Mouse (Mus musculus) liver, postnatal 0 days (tissue): ENCODE data around the gene Ctss. TPM values are rescaled to one million over a fixed set of nuclear protein-coding genes. Genes with fewer than 3 reads are reported as not detected.

ENCODE experiments used
- ATAC-seq: fragments of 200-750 bp; cut with Nextera tagmentation; 2 replicates; pipeline ENCODE4 v1.8.0; 2017; ENCODE audit warnings: mild to moderate bottlenecking, moderate library complexity
- DNase-seq: peaks from one replicate; pipeline ENCODE4 v3.0.0-alpha.2; 2016
- H3K27ac ChIP-seq: fragments of 300-500 bp; sonication (generic); 2 replicates; pipeline ENCODE4 v1.5.1; 2014; ENCODE audit warnings: antibody characterized with exemption, moderate library complexity, mild to moderate bottlenecking, low read depth
- H3K27me3 ChIP-seq: fragments of 300-500 bp; sonication (generic); 2 replicates; pipeline ENCODE4 v1.6.1; 2014; ENCODE audit warnings: low read length, control low read depth, mixed read lengths; ENCODE audit not compliant: insufficient read depth
- H3K36me3 ChIP-seq: fragments of 300-500 bp; sonication (generic); replicated peaks from 2 replicates; pipeline ENCODE4 v1.6.1; 2014; ENCODE audit warnings: mild to moderate bottlenecking, control low read depth, low read length, moderate library complexity, mixed read lengths; ENCODE audit not compliant: insufficient read depth
- H3K4me1 ChIP-seq: fragments of 300-500 bp; sonication (generic); 2 replicates; pipeline ENCODE4 v1.6.1; 2014; ENCODE audit warnings: antibody characterized with exemption, mild to moderate bottlenecking, control low read depth; ENCODE audit not compliant: insufficient read depth
- H3K4me2 ChIP-seq: fragments of 300-500 bp; sonication (generic); 2 replicates; pipeline ENCODE4 v1.6.1; 2014; ENCODE audit warnings: low read depth, mild to moderate bottlenecking, low read length, moderate library complexity, mixed read lengths
- H3K4me3 ChIP-seq: fragments of 300-500 bp; sonication (generic); 2 replicates; pipeline ENCODE4 v1.5.1; 2014; ENCODE audit warnings: low read depth, low read length
- H3K9ac ChIP-seq: fragments of 300-500 bp; sonication (generic); replicated peaks from 2 replicates; pipeline ENCODE4 v1.6.1; 2014; ENCODE audit warnings: mild to moderate bottlenecking, moderate library complexity
- H3K9me3 ChIP-seq: fragments of 300-500 bp; sonication (generic); 2 replicates; pipeline ENCODE4 v1.6.1; 2016; ENCODE audit warnings: mild to moderate bottlenecking, control low read depth, low read length, mixed read lengths
- CTCF ChIP-seq: sonication (generic); IDR thresholded peaks from 2 replicates; pipeline ENCODE4 v1.5.1; 2016; ENCODE audit warnings: antibody characterized with exemption, low read depth
- EP300 ChIP-seq: IDR thresholded peaks from 2 replicates; pipeline ENCODE4 v1.6.1; 2016; ENCODE audit warnings: antibody characterized with exemption, low read depth, mild to moderate bottlenecking
- WGBS: fragments of 180-500 bp; shearing (Covaris S2); extraction: QIAGEN DNeasy Blood & Tissue Kit; methylation state at CpG from one replicate; pipeline ENCODE4 v1.1.7; 2014; ENCODE audit not compliant: insufficient replicate concordance; 5-methylcytosine and 5-hydroxymethylcytosine counted together
- polyA plus RNA-seq: library from polyadenylated mRNA; unstranded; fragments of >200 nt; fragmentation: Nextera tagmentation; extraction: Ambion mirVana; gene quantifications from 2 replicates; pipeline ENCODE4 v1.2.1, GENCODE M21; 2015

The Ctss gene
- polyA plus RNA-seq, 1 experiment from 2014 or later, result 92.8 TPM

DNA sequence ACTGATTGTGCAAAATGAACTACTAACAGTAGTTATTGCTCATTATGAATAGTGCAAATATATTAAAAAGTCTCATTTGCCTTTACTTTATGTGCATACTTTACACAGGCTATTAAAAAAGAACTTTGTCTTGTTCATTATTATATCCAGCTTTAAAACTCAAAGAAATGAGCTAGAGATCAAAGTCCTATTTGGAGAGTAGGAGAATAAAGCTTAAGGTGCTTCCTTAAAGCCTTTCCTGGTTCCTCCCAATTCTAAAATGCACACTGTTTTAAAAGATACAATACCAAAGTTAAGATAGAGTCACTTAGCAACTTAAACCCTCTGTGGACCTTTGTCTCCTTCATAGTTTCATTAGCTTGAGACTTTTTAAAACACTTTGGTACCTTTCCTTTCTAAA, 72.1 kb downstream of the Ctss start:
- ATAC-seq (no peak), DNase-seq (no peak)
- no peaks in the 10 kb centered on the region for H3K27me3 ChIP-seq
- no peak overlapping the region for H3K4me2 ChIP-seq
- no peak overlapping the region for H3K27ac ChIP-seq
- no peak overlapping the region for H3K9ac ChIP-seq
- H3K4me1 ChIP-seq, result no peaks in the 10 kb centered on the region
- H3K4me3 ChIP-seq, result no peak overlapping the region
- no peaks in the 10 kb centered on the region for H3K9me3 ChIP-seq
- peaks cover 26% of the 10 kb centered on the region for H3K36me3 ChIP-seq
- TF ChIP-seq EP300, result no peak
- TF ChIP-seq CTCF, result no peak

DNA sequence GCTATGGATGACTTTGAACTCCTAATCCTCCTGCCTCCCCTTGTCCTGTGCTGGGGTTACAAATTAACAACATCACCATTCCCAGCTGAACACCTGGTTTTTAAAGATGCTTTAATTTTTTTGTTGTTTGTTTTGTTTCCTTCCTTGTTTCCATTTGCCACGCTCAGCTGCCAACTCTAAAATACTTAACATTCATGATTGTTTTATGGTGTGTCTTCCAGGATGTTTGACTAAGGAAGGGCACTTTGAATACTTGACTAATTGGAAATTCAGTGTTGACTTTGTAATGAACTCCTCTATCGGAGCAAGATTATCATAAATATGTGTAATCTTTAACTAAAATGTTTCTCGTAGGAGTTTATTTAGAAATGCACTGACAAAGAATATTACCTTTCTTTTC, 74.7 kb downstream of the Ctss start:
- ATAC-seq (no peak), DNase-seq (no peak)
- Histone ChIP-seq H3K4me3 (no peak overlapping the region), H3K27me3 (no peaks in the 10 kb centered on the region), H3K36me3 (peaks cover 18% of the 10 kb centered on the region; the same call in 1 of the 2 replicates), H3K27ac (no peak overlapping the region), H3K4me2 (no peak overlapping the region), H3K9me3 (no peaks in the 10 kb centered on the region), H3K4me1 (no peaks in the 10 kb centered on the region), H3K9ac (no peak overlapping the region)
- 78% methylated on average over 3 of the region's 3 CpGs for WGBS
- TF ChIP-seq CTCF (no peak), EP300 (no peak)

Other genes with a start within 250 kb of the Ctss start
- 41.4 and 42.8 TPM in 2 replicates for gene Mindy1, start 245.4 kb upstream of the Ctss start, polyA plus RNA-seq
- gene Prune1, start 244.7 kb upstream of the Ctss start, polyA plus RNA-seq, result 10.6 and 10.7 TPM in 2 replicates
- 1.2 TPM in 2 replicates for gene Anxa9, start 219.6 kb upstream of the Ctss start, polyA plus RNA-seq
- gene Cers2, start 212.0 kb upstream of the Ctss start, polyA plus RNA-seq, result 124 and 125 TPM in 2 replicates
- gene Setdb1, start 169.6 kb upstream of the Ctss start, polyA plus RNA-seq, result 6.3 and 6.6 TPM in 2 replicates
- gene 4930558C23Rik, start 123.9 kb upstream of the Ctss start, polyA plus RNA-seq, result not detected in 2 replicates
- gene Arnt, start 92.4 kb upstream of the Ctss start, polyA plus RNA-seq, result 7.9 and 9.4 TPM in 2 replicates
- gene Ctsk, start 27.5 kb upstream of the Ctss start, polyA plus RNA-seq, result 2.0 and 2.3 TPM in 2 replicates
- not detected in 2 replicates for gene Hormad1, start 32.9 kb downstream of the Ctss start, polyA plus RNA-seq
- gene Golph3l, start 62.1 kb downstream of the Ctss start, polyA plus RNA-seq, result 11.1 and 11.3 TPM in 2 replicates
- gene Ensa, start 98.2 kb downstream of the Ctss start, polyA plus RNA-seq, result 20.1 and 23.9 TPM in 2 replicates
- gene Mcl1, start 132.0 kb downstream of the Ctss start, polyA plus RNA-seq, result 36.2 and 38.2 TPM in 2 replicates
- 2.5 and 2.6 TPM in 2 replicates for gene Adamtsl4, start 161.1 kb downstream of the Ctss start, polyA plus RNA-seq
- gene Ecm1, start 212.8 kb downstream of the Ctss start, polyA plus RNA-seq, result 81.2 and 90.1 TPM in 2 replicates
- gene Tars2, start 233.4 kb downstream of the Ctss start, polyA plus RNA-seq, result 16.4 and 21.0 TPM in 2 replicates